Mouse (Mus musculus) heart, adult 2 months (tissue): Measurements from ENCODE around the gene Scarf1.

Experiments
- CTCF ChIP-seq: fragments of 200-600 bp; IDR thresholded peaks from 2 replicates; pipeline ENCODE4 v1.8.1; 2022; ENCODE audit warnings: antibody characterized with exemption, mild to moderate bottlenecking, moderate library complexity
- EP300 ChIP-seq: fragments of 200-500 bp; IDR thresholded peaks from 2 replicates; pipeline ENCODE4 v1.6.1; 2011; ENCODE audit warnings: low read depth, low read length, control low read depth; ENCODE audit not compliant: insufficient read depth
- POLR2A ChIP-seq: fragments of 200-500 bp; IDR thresholded peaks from 2 replicates; pipeline ENCODE4 v1.6.1; 2011; ENCODE audit warnings: mild to moderate bottlenecking, low read depth, low read length, control low read depth; ENCODE audit not compliant: insufficient read depth

- TF ChIP-seq POLR2A = no peak
- no peak for TF ChIP-seq CTCF
- TF ChIP-seq EP300 = no peak
These were observed 49.5 kb downstream of the Scarf1 start for GRCm38 (mm10) chr11:75562840-75563239.
